Mouse (Mus musculus): Measurements from ENCODE around the gene Ehd4.

Ehd4 gene

DNA sequence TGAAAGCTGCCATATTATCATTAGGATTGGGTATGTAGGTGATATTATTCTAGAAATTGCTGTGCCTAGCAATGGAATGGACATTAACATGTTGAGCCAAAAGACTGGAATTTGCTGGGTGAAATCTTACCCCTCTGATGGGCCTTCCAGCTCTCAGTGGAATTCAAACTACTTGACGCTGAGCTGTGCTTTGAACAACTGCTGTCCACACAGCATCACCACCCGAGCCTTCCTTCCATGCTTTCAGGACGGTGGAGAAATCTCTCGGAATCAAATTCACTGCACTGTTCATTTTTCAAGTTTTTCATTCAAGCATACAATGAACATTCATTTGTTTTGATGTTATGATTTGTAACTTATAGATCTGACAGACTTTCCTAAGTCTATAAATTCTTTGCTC, 10.0 kb downstream of the Ehd4 start:
- DNase-seq (ENCODE audit: low spot score in 2 of 2) = no peak

DNA sequence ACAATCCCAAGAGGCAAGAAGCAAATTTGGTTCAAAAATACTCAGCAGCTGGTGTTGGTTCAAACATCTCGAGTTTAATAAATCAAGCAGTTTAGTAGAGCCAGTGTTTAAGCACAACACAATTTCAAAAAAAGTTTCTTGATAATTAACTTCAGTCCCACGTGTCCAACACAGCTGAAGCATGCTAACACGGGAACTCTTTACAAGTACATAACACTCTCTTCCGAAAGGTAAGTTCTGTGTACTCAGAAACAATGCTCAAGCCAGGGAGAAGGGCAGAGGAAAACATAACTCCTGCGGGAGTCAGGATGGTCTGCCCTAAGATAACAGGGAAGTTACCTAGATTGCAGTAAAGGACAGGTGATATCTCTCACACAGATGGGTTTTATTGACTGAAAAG, 12.1 kb downstream of the Ehd4 start:
- no peak for DNase-seq (ENCODE audit: low spot score in 2 of 2)

GRCm38 (mm10) chr2:120141671-120142070, 12.7 kb downstream of the Ehd4 start:
- DNase-seq (ENCODE audit: low spot score in 2 of 2) = no peak

DNA sequence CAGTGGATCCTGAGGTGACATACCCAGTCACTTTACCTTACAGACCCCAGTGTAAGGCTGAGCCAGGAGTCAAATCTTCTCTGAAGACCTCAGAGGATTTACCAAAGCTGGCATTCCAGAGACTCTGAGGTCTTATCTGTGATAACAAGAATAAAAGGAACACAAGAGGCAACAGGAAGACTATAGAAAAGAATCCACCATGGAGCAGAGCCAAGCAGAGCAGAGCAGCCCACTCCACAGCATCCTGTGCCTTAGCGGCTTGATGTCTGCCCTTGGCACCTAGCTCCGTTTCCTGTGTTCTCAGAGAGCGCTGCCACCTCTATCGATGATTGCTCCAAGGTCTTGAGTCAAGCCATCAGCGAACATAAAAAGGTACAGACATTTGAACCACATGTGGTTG, 14.1 kb downstream of the Ehd4 start:
- no peak for DNase-seq (ENCODE audit: low spot score in 2 of 2)

DNA sequence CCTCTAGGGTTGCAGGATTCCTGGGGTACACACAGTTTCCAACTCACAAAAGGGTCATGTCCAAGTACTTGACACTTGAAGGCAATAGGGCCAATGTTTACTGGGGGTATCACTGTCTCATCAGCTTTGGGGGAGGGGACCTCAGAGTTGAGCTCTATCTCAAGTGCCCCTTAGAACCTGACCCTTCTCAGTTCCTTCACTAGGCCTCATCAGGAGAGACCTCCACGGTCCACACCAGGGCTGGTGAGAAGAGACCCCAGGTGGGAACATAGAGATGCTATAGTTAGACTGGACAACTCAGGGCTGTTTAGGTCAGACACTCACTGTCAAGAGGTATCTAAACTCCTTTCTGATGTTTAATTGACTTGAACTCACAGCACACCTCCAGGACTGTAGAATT, 15.3 kb downstream of the Ehd4 start:
- no peak for DNase-seq (ENCODE audit: low spot score in 2 of 2)

- DNase-seq (ENCODE audit: low spot score in 2 of 2) = no peak
These were observed 17.1 kb downstream of the Ehd4 start for GRCm38 (mm10) chr2:120137281-120137680.

GRCm38 (mm10) chr2:120134453-120135075, 19.8 kb downstream of the Ehd4 start:
- no peak for DNase-seq (ENCODE audit: low spot score in 2 of 2)

GRCm38 (mm10) chr2:120131881-120132280, 22.5 kb downstream of the Ehd4 start:
- DNase-seq (ENCODE audit: low spot score in 2 of 2) = no peak

- no peak for DNase-seq (ENCODE audit: low spot score in 2 of 2)
These were observed 25.0 kb downstream of the Ehd4 start for GRCm38 (mm10) chr2:120129252-120129908.

DNA sequence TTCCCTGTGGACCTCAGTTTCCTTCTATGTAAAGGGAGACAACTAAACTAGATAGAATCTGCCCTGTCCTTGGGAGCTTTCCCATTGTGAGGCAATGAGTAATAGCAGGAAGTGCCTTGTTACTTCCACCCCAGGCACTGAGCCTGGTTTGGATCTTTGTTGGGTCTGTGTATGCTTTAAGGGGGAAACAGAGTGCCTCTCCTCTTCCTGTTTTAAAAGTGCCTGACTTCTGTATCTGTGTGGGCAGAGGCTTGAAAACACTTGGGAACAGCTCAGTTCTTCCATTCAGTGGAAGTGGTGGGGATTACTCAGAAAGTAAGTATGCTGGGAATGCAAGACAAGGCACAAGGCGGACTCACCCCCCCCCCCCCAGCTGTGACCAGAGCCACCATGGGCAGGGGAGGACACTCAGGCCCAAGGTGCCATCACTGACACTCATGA, 25.8 kb downstream of the Ehd4 start:
- no peak for DNase-seq (ENCODE audit: low spot score in 2 of 2)

DNA sequence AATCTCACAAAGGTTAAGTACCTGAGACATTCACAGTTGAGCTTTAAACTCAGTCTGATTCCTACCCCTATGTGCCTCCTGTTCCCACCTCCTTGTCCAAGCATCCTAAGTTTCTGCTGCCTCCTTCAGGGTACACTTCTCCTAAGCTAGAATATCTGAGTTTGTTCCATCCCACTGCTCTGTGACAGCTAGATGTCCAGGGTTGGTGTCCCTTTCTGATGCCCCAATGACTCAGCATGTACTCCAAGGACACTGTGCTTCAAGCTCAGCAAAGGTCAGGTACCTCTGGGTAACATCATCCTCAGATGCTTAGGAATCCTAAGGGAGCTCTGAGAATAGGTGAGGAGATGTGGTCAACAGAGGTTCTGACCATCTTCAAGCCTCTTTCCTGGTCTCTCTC, 26.4 kb downstream of the Ehd4 start:
- DNase-seq (ENCODE audit: low spot score in 2 of 2) = no peak

DNA sequence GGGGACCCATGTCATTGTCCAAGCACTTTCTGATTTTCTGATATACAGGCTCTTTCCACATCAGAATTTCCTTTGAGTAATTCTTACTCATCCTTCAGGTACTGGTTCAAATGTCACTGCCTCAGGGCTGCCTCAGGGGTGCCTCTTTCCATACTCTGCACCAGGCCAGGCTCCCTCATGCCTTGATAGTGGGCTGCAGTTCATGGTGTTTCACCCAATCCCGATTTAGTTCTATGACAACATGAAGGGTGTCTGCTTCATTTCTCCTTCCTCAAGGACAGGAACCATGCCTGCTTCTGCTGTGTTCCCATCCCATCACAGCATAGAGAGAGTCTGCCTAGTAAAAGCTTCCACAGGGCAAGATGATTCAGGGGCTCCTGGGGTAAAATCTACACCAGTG, 27.5 kb downstream of the Ehd4 start:
- DNase-seq (ENCODE audit: low spot score in 2 of 2) = no peak

GRCm38 (mm10) chr2:120126408-120126807, 28.0 kb downstream of the Ehd4 start:
- DNase-seq (ENCODE audit: low spot score in 2 of 2) = no peak

DNA sequence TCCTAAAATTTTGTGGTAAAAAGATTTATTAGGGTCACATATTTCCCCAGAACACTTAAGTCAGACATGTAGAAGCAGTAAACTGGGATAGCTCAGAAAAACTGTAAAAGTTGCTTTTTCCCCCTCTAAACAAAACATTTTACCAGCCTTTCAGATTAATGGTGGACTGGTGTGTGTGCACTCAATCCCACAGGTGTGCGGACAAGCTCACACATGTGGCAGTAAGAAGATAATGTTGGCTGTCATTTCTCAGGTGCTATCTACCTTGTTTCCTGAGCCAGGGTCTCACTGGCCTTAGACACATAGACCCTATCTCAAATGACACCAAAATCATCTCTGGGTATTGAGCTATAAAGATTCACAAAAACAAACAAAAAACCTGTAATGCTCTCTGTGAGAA, 28.9 kb downstream of the Ehd4 start:
- DNase-seq (ENCODE audit: low spot score in 2 of 2) = no peak

GRCm38 (mm10) chr2:120124946-120125345, 29.5 kb downstream of the Ehd4 start:
- no peak for DNase-seq (ENCODE audit: low spot score in 2 of 2)

GRCm38 (mm10) chr2:120124096-120124495, 30.3 kb downstream of the Ehd4 start:
- no peak for DNase-seq (ENCODE audit: low spot score in 2 of 2)

DNA sequence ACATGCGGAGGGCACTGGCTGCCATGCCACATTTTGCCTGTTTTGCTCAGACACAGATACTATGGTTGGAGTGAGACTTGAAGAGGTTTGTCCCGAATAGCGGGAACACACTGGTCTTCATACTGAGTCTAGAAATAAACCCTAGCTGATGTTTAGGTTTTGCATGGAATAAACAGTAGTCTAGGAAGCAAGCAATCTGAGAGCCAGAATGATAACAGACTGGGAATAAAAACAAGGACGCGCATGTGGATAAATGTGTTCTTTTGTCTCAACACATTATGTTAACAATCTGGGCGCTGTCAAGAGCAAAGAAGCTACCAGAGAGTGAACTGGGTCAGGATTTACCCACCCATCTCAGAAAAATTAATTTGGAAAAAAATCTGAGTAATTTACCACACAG, 31.4 kb downstream of the Ehd4 start:
- no peak for DNase-seq (ENCODE audit: low spot score in 2 of 2)

- no peak for DNase-seq (ENCODE audit: low spot score in 2 of 2)
These were observed 37.1 kb downstream of the Ehd4 start for GRCm38 (mm10) chr2:120117346-120117745.

DNA sequence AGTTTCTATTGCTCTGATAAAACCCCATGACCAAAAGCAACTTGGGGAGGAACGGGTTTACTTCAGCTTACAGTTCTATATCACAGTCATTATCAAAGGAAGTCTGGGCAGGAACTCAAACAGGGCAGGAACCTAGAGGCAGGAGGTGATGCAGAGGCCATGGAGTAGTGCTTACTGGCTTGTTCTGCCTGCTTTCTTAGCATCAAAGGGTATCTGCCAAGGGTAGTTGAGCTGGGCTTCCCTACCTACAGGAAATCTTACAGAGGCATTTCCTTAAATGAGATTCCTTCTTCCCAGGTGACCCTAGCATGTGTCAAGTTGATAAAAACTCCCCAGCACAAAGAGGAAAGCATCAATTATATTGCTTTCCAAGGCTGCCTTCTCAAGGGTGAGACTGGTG, 38.0 kb downstream of the Ehd4 start:
- no peak for DNase-seq (ENCODE audit: low spot score in 2 of 2)

DNA sequence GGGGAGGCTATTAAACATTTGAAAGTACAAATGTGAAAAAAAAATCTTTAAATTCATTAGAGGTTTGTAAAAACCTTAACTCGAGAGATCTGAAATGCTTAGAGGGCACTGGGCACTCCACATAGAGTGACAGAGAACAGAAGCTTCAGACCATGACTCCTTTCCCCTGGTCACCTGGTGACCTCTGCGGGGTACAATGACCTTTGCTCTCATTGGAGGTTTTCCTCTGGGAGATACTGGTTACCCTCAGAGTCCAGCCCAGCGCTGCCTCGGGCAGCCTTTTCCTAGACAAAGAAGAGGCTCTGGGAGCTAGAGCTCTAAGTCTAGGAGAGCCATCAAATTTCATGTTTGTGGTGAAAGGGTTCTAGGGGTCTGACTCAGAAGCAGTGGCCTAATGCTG, 39.4 kb downstream of the Ehd4 start:
- DNase-seq (ENCODE audit: low spot score in 2 of 2) = no peak

- no peak for DNase-seq (ENCODE audit: low spot score in 2 of 2)
These were observed 40.4 kb downstream of the Ehd4 start for GRCm38 (mm10) chr2:120113963-120114362.

GRCm38 (mm10) chr2:120113476-120113875, 40.9 kb downstream of the Ehd4 start:
- no peak for DNase-seq (ENCODE audit: low spot score in 2 of 2)

GRCm38 (mm10) chr2:120111596-120111995, 42.8 kb downstream of the Ehd4 start:
- DNase-seq (ENCODE audit: low spot score in 2 of 2) = no peak

DNA sequence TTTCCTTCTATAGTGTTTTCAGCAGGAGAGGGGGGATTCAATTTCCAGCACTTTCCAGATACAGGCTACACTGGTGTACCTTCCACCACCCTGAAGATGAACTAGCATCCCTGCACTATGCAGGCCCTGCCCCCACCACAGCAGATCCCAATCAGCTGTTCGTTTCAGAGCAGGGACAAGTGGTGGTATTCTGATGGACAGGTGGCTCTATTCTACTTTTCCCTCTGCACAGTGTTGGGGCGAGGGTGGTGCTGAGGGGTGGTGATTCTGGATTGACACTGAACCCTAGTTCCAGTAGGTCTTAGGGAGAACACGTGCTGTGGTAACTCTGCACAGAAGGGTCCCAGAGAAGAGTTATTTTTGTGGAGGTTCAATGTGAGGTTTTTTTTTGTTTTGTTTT, 43.2 kb downstream of the Ehd4 start:
- DNase-seq (ENCODE audit: low spot score in 2 of 2) = no peak
